Mouse (Mus musculus): ENCODE results near the gene Slc10a1. TPM values are rescaled to one million over a fixed set of nuclear protein-coding genes. Genes with fewer than 3 reads are reported as not detected.

Gene Slc10a1
- polyA plus RNA-seq, 1 experiment from 2014 or later: 0.68 TPM

DNA sequence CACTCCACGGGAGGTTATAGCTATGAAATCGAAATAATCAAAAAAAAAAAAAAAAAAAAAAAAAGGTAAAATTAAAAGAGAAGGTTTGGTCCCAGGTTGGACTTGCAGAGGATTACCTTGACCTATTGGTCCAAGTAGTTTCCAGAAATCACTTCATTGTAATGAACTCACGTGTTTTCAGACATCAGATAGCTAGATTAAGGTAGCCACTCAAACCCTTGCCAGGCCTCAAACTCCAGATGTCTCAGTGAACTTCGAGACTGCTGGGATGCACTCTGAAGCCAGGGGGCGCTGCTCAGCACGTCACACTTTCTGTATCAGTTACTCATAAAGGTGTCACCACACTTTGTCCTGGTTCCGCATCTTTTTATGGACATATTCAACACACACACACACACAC is 50.7 kb downstream of the Slc10a1 start:
- peaks cover 5% of the 10 kb centered on the region for H3K4me1 ChIP-seq
- no peak overlapping the region for H3K4me3 ChIP-seq
- no peak for DNase-seq (ENCODE audit: low spot score)
- H3K9me3 ChIP-seq (replicated peaks): no peaks in the 10 kb centered on the region
- 0 out of 2 replicates have a peak, but pooled peaks cover 5% of the 10 kb centered on the region for H3K27me3 ChIP-seq (ENCODE audit: low read depth, poor library complexity, severe bottlenecking)
- no peaks in the 10 kb centered on the region for H3K36me3 ChIP-seq
- WGBS: 59% methylated on average over 7 of the region's 7 CpGs
- H3K27ac ChIP-seq: no peak overlapping the region

GRCm38 (mm10) chr12:80909631-80910030 is 58.9 kb downstream of the Slc10a1 start:
- no peak for DNase-seq (ENCODE audit: low spot score)
- Histone ChIP-seq H3K9me3 (replicated peaks) (no peaks in the 10 kb centered on the region), H3K27ac (no peak overlapping the region), H3K4me1 (no peaks in the 10 kb centered on the region), H3K36me3 (no peaks in the 10 kb centered on the region), H3K4me3 (no peak overlapping the region), H3K27me3 (ENCODE audit: low read depth, poor library complexity, severe bottlenecking) (no peaks in the 10 kb centered on the region)
- 86% methylated on average over 8 of the region's 8 CpGs for WGBS

Other genes with a start within 250 kb of the Slc10a1 start
- 0.04 and 0.06 TPM in 2 replicates for gene Ccdc177, start 208.0 kb downstream of the Slc10a1 start, polyA plus RNA-seq (2016; fragmentation: Nextera tagmentation; extraction: Ambion mirVana)
- gene Susd6, start 178.2 kb downstream of the Slc10a1 start, polyA plus RNA-seq (2016; fragmentation: Nextera tagmentation; extraction: Ambion mirVana): 10.0 and 12.0 TPM in 2 replicates
- 411 and 501 TPM in 2 replicates for gene Srsf5, start 23.2 kb downstream of the Slc10a1 start, polyA plus RNA-seq (2016; fragmentation: Nextera tagmentation; extraction: Ambion mirVana)
- 24.2 and 29.6 TPM in 2 replicates for gene Smoc1, start 58.1 kb upstream of the Slc10a1 start, polyA plus RNA-seq (2016; fragmentation: Nextera tagmentation; extraction: Ambion mirVana)